In genomic region chr19:32334751-32335150, GRCm38 (mm10) we compare ENCODE assay signal across 17 mouse cellular contexts.
"Had no signal": no experiment of that assay in that cellular context is flagged by ENCODE, and none has a peak within 500 bp of the region (broad histone marks: within the 10 kb centered on the region; RNA-seq: fewer than 3 reads in every experiment).

No protein-coding gene starts in this region.

- DNase-seq: left cerebral cortex, postnatal 4 days; liver; liver, embryonic 13.5 days; liver, postnatal 0 days; lung, adult 18-20 months; lung, adult 2 months; lung, embryonic 14.5 days; lung, postnatal 10 days; lung, postnatal 14 days; lung, postnatal 36 days; lung, postnatal 4 days; midbrain, embryonic 14.5 days had no signal

- ATAC-seq: liver, embryonic 12.5 days; liver, postnatal 0 days; lung, postnatal 0 days; midbrain, embryonic 13.5 days; midbrain, embryonic 15.5 days; midbrain, embryonic 16.5 days had no signal
